Mouse (Mus musculus) CH12.LX (cell line): ENCODE measurements around the gene Hoxc13. TPM values are rescaled to one million over a fixed set of nuclear protein-coding genes. Genes with fewer than 3 reads are reported as not detected.
A peak's percentile ranks its signal among the peaks of the same experiment; 100 is the strongest.

Experiments
- DNase-seq: peaks from one replicate; pipeline ENCODE4 v3.0.0-alpha.2; 2013; ENCODE audit errors: extremely low read depth
- H3K27ac ChIP-seq: 2 replicates; pipeline ENCODE4 v1.5.1; 2012; ENCODE audit warnings: low read depth, mild to moderate bottlenecking, control low read depth, moderate library complexity; ENCODE audit not compliant: insufficient read depth
- H3K27me3 ChIP-seq: replicated peaks from 2 replicates; pipeline ENCODE3; 2012; ENCODE audit warnings: inconsistent platforms
- H3K36me3 ChIP-seq, 2 experiments: replicated peaks in 1 of 2; 2 replicates each; pipeline versions ENCODE3 to v1.6.1; 2012; ENCODE audit warnings: inconsistent platforms in 1 of 2, low read length in 1 of 2, mild to moderate bottlenecking in 1 of 2, mixed read lengths in 1 of 2, moderate library complexity in 1 of 2; ENCODE audit not compliant: control insufficient read depth in 1 of 2, insufficient read depth in 1 of 2
- H3K4me1 ChIP-seq, 2 experiments: 2 replicates each; pipeline ENCODE4 v1.6.1; 2012; ENCODE audit warnings: inconsistent platforms in 1 of 2, moderate library complexity in 1 of 2; ENCODE audit not compliant: insufficient read depth in 2 of 2, control insufficient read depth in 1 of 2
- H3K4me2 ChIP-seq: 2 replicates; pipeline ENCODE4 v1.6.1; 2012; ENCODE audit warnings: low read depth, mild to moderate bottlenecking, control low read depth; ENCODE audit not compliant: poor library complexity, insufficient read depth, severe bottlenecking
- H3K4me3 ChIP-seq, 3 experiments: fragments of 150-350 bp in 1 of 3; sonication (generic) in 1 of 3; replicated peaks in 1 of 3; 2 replicates each; pipeline versions ENCODE3 to v1.5.1; 2011 to 2012; ENCODE audit warnings: low read depth in 2 of 3, low read length in 2 of 3, mild to moderate bottlenecking in 2 of 3, moderate library complexity in 2 of 3, control low read depth in 1 of 3, improper control_type of control experiment in 1 of 3, inconsistent platforms in 1 of 3, mixed read lengths in 1 of 3; ENCODE audit not compliant: poor library complexity in 1 of 3
- H3K79me2 ChIP-seq: replicated peaks from 2 replicates; pipeline ENCODE4 v1.6.1; 2012; ENCODE audit warnings: mild to moderate bottlenecking, moderate library complexity; ENCODE audit not compliant: control insufficient read depth, poor library complexity, insufficient read depth, severe bottlenecking; ENCODE audit errors: extremely low read depth
- H3K9ac ChIP-seq: 2 replicates; pipeline ENCODE4 v1.6.1; 2012; ENCODE audit warnings: low read depth, mild to moderate bottlenecking, control low read depth, moderate library complexity; ENCODE audit not compliant: insufficient read depth
- H3K9me3 ChIP-seq: replicated peaks from 2 replicates; pipeline ENCODE3; 2012; ENCODE audit warnings: low read length, inconsistent platforms, mixed read lengths
- CTCF ChIP-seq, 2 experiments: IDR thresholded peaks in 1 of 2; conservative IDR thresholded peaks in 1 of 2; 2 replicates each; pipeline ENCODE4 v1.5.1; 2011 to 2012; ENCODE audit warnings: low read depth in 2 of 2, low read length in 2 of 2, improper control_type of control experiment in 1 of 2, inconsistent platforms in 1 of 2, mild to moderate bottlenecking in 1 of 2, moderate library complexity in 1 of 2
- E2F4 ChIP-seq: IDR thresholded peaks from 2 replicates; pipeline ENCODE4 v1.6.1; 2011; ENCODE audit warnings: low read depth, low read length, improper control_type of control experiment; ENCODE audit not compliant: insufficient replicate concordance
- ELF1 ChIP-seq: IDR thresholded peaks from 2 replicates; pipeline ENCODE4 v1.6.1; 2014; ENCODE audit warnings: low read depth, mild to moderate bottlenecking, inconsistent platforms, low read length, improper control_type of control experiment
- ETS1 ChIP-seq: conservative IDR thresholded peaks from 2 replicates; pipeline ENCODE4 v1.6.1; 2012; ENCODE audit warnings: low read depth, mild to moderate bottlenecking, inconsistent platforms, low read length, improper control_type of control experiment, moderate library complexity
- IRF4 ChIP-seq: IDR thresholded peaks from 2 replicates; pipeline ENCODE4 v1.6.1; 2014; ENCODE audit warnings: low read depth, mild to moderate bottlenecking, inconsistent platforms, low read length, improper control_type of control experiment
- KAT2A ChIP-seq: IDR thresholded peaks from 2 replicates; pipeline ENCODE4 v1.6.1; 2012; ENCODE audit warnings: low read length, improper control_type of control experiment, inconsistent platforms; ENCODE audit not compliant: insufficient replicate concordance
- MAFK ChIP-seq: IDR thresholded peaks from 2 replicates; pipeline ENCODE4 v1.6.1; 2011; ENCODE audit warnings: low read length, improper control_type of control experiment; ENCODE audit not compliant: insufficient replicate concordance
- MAX ChIP-seq: IDR thresholded peaks from 2 replicates; pipeline ENCODE4 v1.6.1; 2011; ENCODE audit warnings: low read length, improper control_type of control experiment
- MAZ ChIP-seq: IDR thresholded peaks from 2 replicates; pipeline ENCODE4 v1.6.1; 2012; ENCODE audit warnings: low read depth, mild to moderate bottlenecking, inconsistent platforms, low read length, improper control_type of control experiment, moderate library complexity
- MEF2A ChIP-seq: IDR thresholded peaks from 2 replicates; pipeline ENCODE4 v1.6.1; 2014; ENCODE audit warnings: low read depth, mild to moderate bottlenecking, inconsistent platforms, low read length, improper control_type of control experiment, borderline replicate concordance
- MXI1 ChIP-seq: IDR thresholded peaks from 2 replicates; pipeline ENCODE4 v1.6.1; 2011; ENCODE audit warnings: mild to moderate bottlenecking, low read depth, low read length, improper control_type of control experiment
- NRF1 ChIP-seq: IDR thresholded peaks from 2 replicates; pipeline ENCODE4 v1.6.1; 2014; ENCODE audit warnings: low read depth, mild to moderate bottlenecking, inconsistent platforms, low read length, improper control_type of control experiment, moderate library complexity
- PAX5 ChIP-seq: IDR thresholded peaks from 2 replicates; pipeline ENCODE4 v1.6.1; 2012; ENCODE audit warnings: low read length, inconsistent platforms, mixed read lengths
- RAD21 ChIP-seq: IDR thresholded peaks from 2 replicates; pipeline ENCODE4 v1.6.1; 2011; ENCODE audit warnings: low read depth, mild to moderate bottlenecking, low read length, improper control_type of control experiment, moderate library complexity
- TBP ChIP-seq: conservative IDR thresholded peaks from 2 replicates; pipeline ENCODE4 v1.6.1; 2011; ENCODE audit warnings: low read depth, low read length, improper control_type of control experiment
- TCF12 ChIP-seq: IDR thresholded peaks from 2 replicates; pipeline ENCODE4 v1.6.1; 2014; ENCODE audit warnings: low read depth, mild to moderate bottlenecking, inconsistent platforms, low read length, improper control_type of control experiment
- UBTF ChIP-seq: IDR thresholded peaks from 2 replicates; pipeline ENCODE4 v1.6.1; 2012; ENCODE audit warnings: low read depth, mild to moderate bottlenecking, inconsistent platforms, low read length, improper control_type of control experiment, moderate library complexity
- USF1 ChIP-seq: IDR thresholded peaks from 2 replicates; pipeline ENCODE4 v1.6.1; 2014; ENCODE audit warnings: low read depth, mild to moderate bottlenecking, inconsistent platforms, low read length, improper control_type of control experiment
- USF2 ChIP-seq: conservative IDR thresholded peaks from 2 replicates; pipeline ENCODE4 v1.6.1; 2011; ENCODE audit warnings: low read depth, low read length, improper control_type of control experiment
- ZMIZ1 ChIP-seq: IDR thresholded peaks from 2 replicates; pipeline ENCODE4 v1.6.1; 2012; ENCODE audit warnings: low read depth, mild to moderate bottlenecking, inconsistent platforms, low read length, improper control_type of control experiment
- ZNF384 ChIP-seq: IDR thresholded peaks from 2 replicates; pipeline ENCODE4 v1.6.1; 2012; ENCODE audit warnings: low read depth, low read length, improper control_type of control experiment, inconsistent platforms
- dilution Hi-C: fragments of 300-500 bp; cut with MboI; formaldehyde crosslinking; loops from 2 replicates; pipeline ENCODE4 v1.14.3; 2020; ENCODE audit warnings: low sequenced_read_pairs; ENCODE audit not compliant: extremely low pct_unique_long_range_greater_than_20kb, extremely low pct_ligation_motif_present
- in situ Hi-C: fragments of 300-500 bp; cut with MboI; formaldehyde crosslinking; loops from 3 replicates; pipeline ENCODE4 v1.14.3; 2019; ENCODE audit warnings: low sequenced_read_pairs, low pct_ligation_motif_present, low pct_unique_long_range_greater_than_20kb, mixed read lengths
- polyA plus RNA-seq: library from polyadenylated mRNA; unstranded; fragments of >175 nt; gene quantifications from 2 replicates; pipeline ENCODE4 v1.2.1, GENCODE M21; 2012; ENCODE audit warnings: low read depth; ENCODE audit not compliant: insufficient read length
- total RNA-seq, 2 experiments: library from RNA; depleted of rRNA; stranded (reverse); fragments of 300-350 nt in 1 of 2; fragments of >200 nt in 1 of 2; gene quantifications; 2 replicates each; pipeline ENCODE4 v1.2.3; 2012 to 2014

The Hoxc13 gene
- total and polyA plus RNA-seq, 3 experiments: not detected

DNA sequence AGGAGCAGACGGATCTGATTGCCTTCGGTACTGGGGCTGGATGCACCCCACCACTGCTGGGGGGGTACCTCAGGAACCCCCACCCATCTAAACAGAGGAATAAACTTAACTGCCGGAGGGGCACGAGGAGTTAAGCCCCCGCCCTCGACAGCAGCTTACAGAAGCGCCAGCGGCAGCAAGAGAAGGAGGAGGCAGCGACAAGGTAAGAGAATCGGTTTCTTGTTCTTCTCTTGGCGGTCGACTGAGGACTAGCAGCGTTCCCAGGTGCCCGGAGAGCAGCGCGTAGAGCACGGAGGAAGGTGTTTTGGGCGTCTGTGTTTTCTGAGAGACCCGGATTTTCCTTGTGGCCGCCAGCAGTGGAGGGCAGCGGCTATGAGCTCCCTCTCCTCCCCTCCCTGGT lies 51.4 kb downstream of the Hoxc13 start:
- no peaks in the 10 kb centered on the region for H3K9me3 ChIP-seq
- H3K4me1 ChIP-seq: peaks cover 5 to 8% of the 10 kb centered on the region in 2 experiments
- in situ Hi-C loops: no loop called here
- H3K79me2 ChIP-seq: no peaks in the 10 kb centered on the region
- peak overlapping the region; percentile 0; the same call in 1 of the 2 replicates for H3K4me2 ChIP-seq
- H3K27ac ChIP-seq: no peak overlapping the region
- peaks cover 95% of the 10 kb centered on the region for H3K27me3 ChIP-seq
- dilution Hi-C loops: no loop called here
- no peak overlapping the region for H3K9ac ChIP-seq
- no peak for DNase-seq
- H3K4me3 ChIP-seq: no peak overlapping the region
- no peaks in the 10 kb centered on the region for H3K36me3 ChIP-seq
- TF ChIP-seq MEF2A (no peak), E2F4 (no peak), PAX5 (no peak), UBTF (no peak), MAX (no peak), ZMIZ1 (no peak), IRF4 (no peak), KAT2A (no peak), CTCF (conservative IDR thresholded peaks at IDR 0.05 in 1 of 2, IDR thresholded peaks at IDR 0.05 in 1 of 2; ENCODE audit: low read depth in 2 of 2, low read length in 2 of 2) (no peak), USF2 (no peak), MAFK (no peak), TBP (no peak), NRF1 (no peak), ZNF384 (no peak), RAD21 (no peak), USF1 (no peak), ETS1 (no peak), TCF12 (no peak), MXI1 (no peak)

DNA sequence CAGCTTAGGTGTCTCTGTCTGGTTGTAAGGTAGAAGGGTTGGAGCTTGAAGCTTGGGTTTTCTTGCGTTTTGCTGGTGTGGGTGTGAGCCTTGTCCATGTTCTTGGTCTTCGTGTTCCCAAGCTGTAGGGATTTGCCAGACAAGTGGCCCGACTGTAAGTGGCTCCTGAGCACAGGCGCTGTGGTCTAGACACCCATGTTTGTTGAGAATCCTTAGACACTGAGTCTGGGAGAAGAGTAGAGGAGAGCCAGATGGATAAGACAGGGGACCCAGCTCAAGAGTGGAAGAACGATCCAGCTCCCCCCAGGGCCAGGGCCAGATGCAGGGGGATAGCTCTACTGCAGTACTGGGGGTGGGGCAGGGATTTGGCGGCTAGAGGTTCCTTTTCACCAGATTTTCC lies 51.9 kb downstream of the Hoxc13 start:
- in situ Hi-C loops (no loop called here), dilution Hi-C loops (no loop called here)
- H3K4me3 ChIP-seq: no peak overlapping the region
- no peak overlapping the region for H3K9ac ChIP-seq
- TF ChIP-seq MAZ (no peak), MEF2A (no peak), ELF1 (no peak), PAX5 (no peak), TCF12 (no peak), ZMIZ1 (no peak), IRF4 (no peak)
- H3K27ac ChIP-seq: no peak overlapping the region
- H3K4me1 ChIP-seq: peaks cover 5 to 8% of the 10 kb centered on the region in 2 experiments
- peaks cover 92% of the 10 kb centered on the region for H3K27me3 ChIP-seq
- DNase-seq: no peak
- no peaks in the 10 kb centered on the region for H3K79me2 ChIP-seq
- H3K4me2 ChIP-seq: 0 out of 2 replicates have a peak overlapping the region, but pooled peaks have one; percentile 0
- no peaks in the 10 kb centered on the region for H3K36me3 ChIP-seq
- H3K9me3 ChIP-seq: no peaks in the 10 kb centered on the region
